Mouse (Mus musculus) hindbrain, postnatal 0 days (tissue): Measurements from ENCODE around the gene Lifr. TPM values are rescaled to one million over a fixed set of nuclear protein-coding genes. Genes with fewer than 3 reads are reported as not detected.
A peak's percentile ranks its signal among the peaks of the same experiment; 100 is the strongest.

Source experiments
- ATAC-seq: fragments of 200-750 bp; cut with Nextera tagmentation; 2 replicates; pipeline ENCODE4 v1.8.0; 2017; ENCODE audit warnings: mild to moderate bottlenecking, moderate TSS enrichment, moderate library complexity
- DNase-seq: peaks from one replicate; pipeline ENCODE4 v3.0.0-alpha.2; 2015; ENCODE audit warnings: low spot score
- H3K27ac ChIP-seq: fragments of 300-500 bp; sonication (generic); 2 replicates; pipeline ENCODE4 v1.5.1; 2014; ENCODE audit warnings: mild to moderate bottlenecking
- H3K27me3 ChIP-seq: fragments of 300-500 bp; sonication (generic); 2 replicates; pipeline ENCODE4 v1.6.1; 2014; ENCODE audit warnings: low read length, mixed read lengths; ENCODE audit not compliant: insufficient read depth
- H3K36me3 ChIP-seq: fragments of 300-500 bp; sonication (generic); 2 replicates; pipeline ENCODE4 v1.6.1; 2014; ENCODE audit warnings: low read length, mixed read lengths; ENCODE audit not compliant: insufficient read depth
- H3K4me1 ChIP-seq: fragments of 300-500 bp; sonication (generic); 2 replicates; pipeline ENCODE4 v1.6.1; 2014; ENCODE audit warnings: antibody characterized with exemption, low read length, mixed read lengths; ENCODE audit not compliant: insufficient read depth
- H3K4me2 ChIP-seq: fragments of 300-500 bp; sonication (generic); 2 replicates; pipeline ENCODE4 v1.6.1; 2014; ENCODE audit warnings: low read depth, mild to moderate bottlenecking, low read length, moderate library complexity, mixed read lengths
- H3K4me3 ChIP-seq: fragments of 300-500 bp; sonication (generic); 2 replicates; pipeline ENCODE4 v1.5.1; 2014; ENCODE audit warnings: low read length
- H3K9ac ChIP-seq: fragments of 300-500 bp; sonication (generic); replicated peaks from 2 replicates; pipeline ENCODE4 v1.6.1; 2014; ENCODE audit warnings: mild to moderate bottlenecking, low read length, moderate library complexity, mixed read lengths
- H3K9me3 ChIP-seq: fragments of 300-500 bp; sonication (generic); 2 replicates; pipeline ENCODE4 v1.6.1; 2016; ENCODE audit warnings: low read length, mixed read lengths
- CTCF ChIP-seq: IDR thresholded peaks from 2 replicates; pipeline ENCODE4 v1.5.1; 2016; ENCODE audit warnings: antibody characterized with exemption, control low read depth, low read depth
- WGBS: fragments of 180-500 bp; shearing (Covaris S2); extraction: QIAGEN DNeasy Blood & Tissue Kit; methylation state at CpG from one replicate; pipeline ENCODE4 v1.1.7; 2014; 5-methylcytosine and 5-hydroxymethylcytosine counted together
- polyA plus RNA-seq: library from polyadenylated mRNA; unstranded; fragments of >200 nt; fragmentation: Nextera tagmentation; extraction: Ambion mirVana; gene quantifications from 2 replicates; pipeline ENCODE4 v1.2.1, GENCODE M21; 2015
- total RNA-seq: library from RNA; depleted of rRNA; stranded (reverse); fragments of >200 nt; gene quantifications from 2 replicates; pipeline ENCODE4 v1.2.3, GENCODE M21; 2014

Gene Lifr
- total and polyA plus RNA-seq, 2 experiments from 2014 or later: 19.6 to 38.4 TPM

DNA sequence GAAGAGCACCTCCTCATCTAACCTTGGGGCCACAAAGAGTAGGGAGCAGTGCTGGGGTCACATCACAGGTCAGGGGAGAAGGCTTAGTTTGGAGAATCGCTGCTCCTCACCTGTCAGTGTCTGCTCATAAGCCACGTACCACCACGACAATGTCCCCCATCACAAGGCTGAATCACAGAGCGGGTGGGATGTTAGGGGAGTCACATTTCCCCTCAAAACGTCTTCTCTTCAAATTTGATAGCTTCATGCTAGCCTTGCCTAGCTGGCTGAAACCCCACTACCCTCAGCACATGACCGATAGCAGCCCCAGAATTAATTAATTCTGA, 126.8 kb downstream of the Lifr start:
- Histone ChIP-seq H3K9me3 (no peaks in the 10 kb centered on the region), H3K4me1 (no peaks in the 10 kb centered on the region), H3K27ac (no peak overlapping the region), H3K9ac (no peak overlapping the region), H3K4me2 (no peak overlapping the region), H3K4me3 (no peak overlapping the region), H3K36me3 (no peaks in the 10 kb centered on the region), H3K27me3 (no peaks in the 10 kb centered on the region)
- WGBS: 85% methylated on average over 6 of the region's 6 CpGs
- ATAC-seq: no peak
- DNase-seq: no peak
- no peak for TF ChIP-seq CTCF

DNA sequence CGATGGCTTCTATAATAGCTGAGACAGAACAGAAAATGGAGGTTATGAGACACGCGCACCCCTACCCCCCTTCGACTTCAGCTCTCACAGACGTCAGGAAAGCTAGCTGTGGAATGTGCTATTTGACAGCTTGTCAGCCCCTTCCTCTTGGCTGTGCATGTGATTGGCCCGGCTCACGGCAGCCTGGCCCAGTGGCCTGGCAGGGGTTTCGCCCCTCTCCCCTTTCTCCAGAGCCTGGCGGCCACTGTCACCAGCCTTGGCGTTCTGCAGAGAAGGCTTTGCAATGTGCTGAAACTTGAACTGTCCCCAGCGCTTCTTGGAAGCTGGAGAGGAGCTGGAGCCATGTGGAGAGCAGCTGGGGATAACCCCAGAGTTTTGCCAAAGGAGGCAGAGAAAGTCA, 132.4 kb downstream of the Lifr start:
- 37% methylated on average over 11 of the region's 11 CpGs for WGBS
- peak; percentile 47 for DNase-seq

DNA sequence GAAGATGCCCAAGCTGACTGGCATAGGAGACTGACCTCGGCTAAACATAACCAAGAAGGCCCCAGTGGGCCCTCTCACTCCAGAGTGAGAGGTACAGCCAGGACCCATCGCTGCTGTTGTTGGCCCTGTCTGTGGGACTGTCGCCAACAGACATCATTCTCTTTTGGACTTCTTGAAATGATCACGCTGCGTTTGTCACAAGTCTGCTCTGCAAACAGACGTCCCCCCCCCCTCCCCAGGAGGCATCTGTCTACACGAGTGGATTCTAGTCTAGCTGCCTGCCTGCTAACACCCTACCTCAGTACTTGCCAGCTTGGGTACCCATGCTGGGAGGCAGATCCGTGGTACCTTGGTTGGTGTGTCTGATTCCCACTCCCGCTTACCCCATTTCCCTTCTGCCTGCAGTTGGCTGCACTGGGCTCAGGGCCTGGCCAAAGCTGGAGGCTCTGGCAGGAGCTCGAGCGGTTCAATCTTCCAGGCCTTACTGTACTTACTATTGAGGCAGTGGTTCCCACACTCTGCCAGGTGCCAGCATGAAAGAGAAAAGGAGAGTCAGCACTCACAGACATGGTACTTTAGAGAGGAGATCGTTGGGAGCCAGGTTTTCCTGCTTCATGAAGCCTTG, 133.8 kb downstream of the Lifr start:
- H3K9me3 ChIP-seq: no peaks in the 10 kb centered on the region
- DNase-seq: peak; percentile 56
- no peak overlapping the region for H3K9ac ChIP-seq
- peak; percentile 57 for ATAC-seq
- 48% methylated on average over 12 of the region's 12 CpGs for WGBS
- no peaks in the 10 kb centered on the region for H3K27me3 ChIP-seq
- no peak for TF ChIP-seq CTCF
- H3K4me3 ChIP-seq: no peak overlapping the region
- H3K27ac ChIP-seq: no peak overlapping the region
- peaks cover 6% of the 10 kb centered on the region; the same call in 1 of the 2 replicates for H3K4me1 ChIP-seq
- no peaks in the 10 kb centered on the region for H3K36me3 ChIP-seq
- H3K4me2 ChIP-seq: no peak overlapping the region

More for the DNA sequence above, 132.4 kb downstream of the Lifr start:
- no peak for TF ChIP-seq CTCF
- no peak overlapping the region for H3K27ac ChIP-seq
- H3K4me3 ChIP-seq: no peak overlapping the region
- H3K4me1 ChIP-seq: peaks cover 6% of the 10 kb centered on the region; the same call in 1 of the 2 replicates
- H3K9ac ChIP-seq: no peak overlapping the region
- H3K4me2 ChIP-seq: no peak overlapping the region
- H3K36me3 ChIP-seq: no peaks in the 10 kb centered on the region
- H3K27me3 ChIP-seq: no peaks in the 10 kb centered on the region
- peak; percentile 61 for ATAC-seq
- no peaks in the 10 kb centered on the region for H3K9me3 ChIP-seq

DNA sequence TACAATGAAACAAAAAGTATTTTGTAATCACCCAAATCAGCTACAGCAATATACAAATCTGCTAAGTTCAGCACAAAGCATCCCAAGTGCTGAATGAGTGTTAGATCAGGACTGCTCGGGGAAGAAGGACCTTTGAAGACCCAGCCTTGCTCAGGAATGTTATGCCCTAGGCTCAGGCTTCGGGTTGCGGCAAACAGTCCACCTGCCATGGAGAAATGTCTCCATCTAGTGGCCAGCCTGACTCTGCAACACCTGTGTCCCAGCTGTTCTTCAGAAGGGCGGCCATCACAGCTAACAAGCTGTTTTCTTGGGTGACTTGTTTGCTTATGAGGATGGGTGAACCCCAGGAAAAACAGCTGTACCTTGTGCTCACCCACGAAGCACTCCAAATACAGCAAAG, 135.8 kb downstream of the Lifr start:
- Histone ChIP-seq H3K36me3 (no peaks in the 10 kb centered on the region), H3K4me3 (no peak overlapping the region), H3K9me3 (no peaks in the 10 kb centered on the region), H3K4me1 (peaks cover 6% of the 10 kb centered on the region; the same call in 1 of the 2 replicates), H3K27me3 (no peaks in the 10 kb centered on the region), H3K9ac (no peak overlapping the region), H3K4me2 (no peak overlapping the region), H3K27ac (no peak overlapping the region)
- 4% methylated on average over 5 of the region's 5 CpGs for WGBS
- peak; percentile 84 for ATAC-seq
- peak; percentile 100 for TF ChIP-seq CTCF
- peak; percentile 93 for DNase-seq

DNA sequence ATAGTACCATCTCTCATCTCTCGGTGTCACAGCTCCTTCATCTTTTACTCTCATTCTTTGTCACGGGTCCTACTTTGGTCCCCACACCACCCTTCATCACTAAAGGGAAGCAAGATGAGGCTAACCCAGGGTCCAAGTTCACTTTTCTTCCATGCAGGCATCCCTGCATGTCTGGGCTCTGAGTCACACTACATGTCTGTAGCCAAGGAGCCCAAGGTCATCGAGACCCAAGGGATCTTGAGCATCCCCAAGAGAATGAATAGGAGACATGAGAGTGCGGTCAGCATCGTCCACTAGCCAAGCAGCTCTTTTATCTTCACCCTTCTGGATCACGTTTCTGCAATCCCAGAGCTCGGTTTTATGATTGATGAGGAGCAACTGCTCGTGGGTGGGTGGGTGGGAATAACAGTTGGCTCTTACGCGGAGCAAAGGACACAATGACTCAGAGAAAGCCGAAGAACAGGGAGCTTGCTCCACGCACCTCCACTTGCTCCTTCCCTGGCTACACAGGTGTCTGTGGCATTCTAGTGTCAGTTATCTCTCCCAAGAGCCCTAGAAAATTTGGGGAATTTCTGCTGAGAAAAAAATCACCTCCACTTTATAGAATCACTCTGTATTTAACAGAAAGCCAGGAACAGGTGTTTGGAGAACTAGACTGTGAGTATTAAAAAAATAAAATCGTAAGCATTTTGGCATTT, 143.1 kb downstream of the Lifr start:
- Histone ChIP-seq H3K36me3 (no peaks in the 10 kb centered on the region), H3K27me3 (no peaks in the 10 kb centered on the region), H3K4me3 (no peak overlapping the region), H3K9ac (no peak overlapping the region), H3K4me2 (no peak overlapping the region), H3K4me1 (no peaks in the 10 kb centered on the region), H3K27ac (no peak overlapping the region), H3K9me3 (no peaks in the 10 kb centered on the region)
- ATAC-seq (no peak), DNase-seq (no peak)
- WGBS: 84% methylated on average over 13 of the region's 13 CpGs
- TF ChIP-seq CTCF: no peak

DNA sequence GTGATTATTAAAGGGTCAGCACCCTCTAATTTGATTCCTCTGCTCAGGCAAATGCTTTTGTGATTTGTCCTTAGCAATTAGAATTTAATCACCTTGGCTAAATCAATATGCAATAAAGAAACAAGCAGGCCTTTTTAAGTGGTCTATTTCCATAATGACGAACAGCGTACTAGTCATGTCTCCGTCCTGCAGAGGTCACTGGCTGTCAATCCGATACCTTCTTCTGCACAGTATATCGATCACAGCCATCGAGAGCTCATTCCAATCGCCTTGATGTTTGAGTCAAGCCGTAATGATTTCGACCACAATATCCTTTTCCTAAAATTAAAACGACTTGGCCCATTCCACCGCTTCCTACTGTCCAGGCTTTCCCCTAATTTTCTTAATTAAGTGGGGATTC, 149.5 kb downstream of the Lifr start:
- TF ChIP-seq CTCF: no peak
- Histone ChIP-seq H3K4me2 (no peak overlapping the region), H3K4me1 (no peaks in the 10 kb centered on the region), H3K9ac (no peak overlapping the region), H3K27me3 (no peaks in the 10 kb centered on the region), H3K9me3 (no peaks in the 10 kb centered on the region), H3K36me3 (no peaks in the 10 kb centered on the region), H3K4me3 (no peak overlapping the region), H3K27ac (no peak overlapping the region)
- no peak for ATAC-seq
- 85% methylated on average over 11 of the region's 11 CpGs for WGBS
- DNase-seq: no peak

DNA sequence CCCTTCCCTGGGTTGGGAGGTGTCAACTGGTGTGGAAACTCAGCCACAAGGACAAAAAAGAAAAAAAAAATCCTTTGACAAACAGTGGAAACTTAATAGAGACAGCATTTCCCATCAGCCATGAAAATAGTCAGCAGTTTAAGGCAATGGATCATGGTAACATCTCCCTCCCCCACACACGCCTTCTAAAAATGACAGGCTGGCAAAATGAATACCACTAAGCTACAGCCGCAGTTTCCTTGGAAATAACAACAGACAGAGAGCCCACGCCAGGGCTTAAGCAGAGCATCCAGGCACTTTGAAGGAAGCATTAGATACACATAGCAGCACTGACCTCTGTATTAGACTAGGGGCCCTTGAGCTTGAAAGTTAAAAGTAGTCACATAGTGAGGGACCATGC, 150.5 kb downstream of the Lifr start:
- Histone ChIP-seq H3K36me3 (no peaks in the 10 kb centered on the region), H3K27me3 (no peaks in the 10 kb centered on the region), H3K4me3 (no peak overlapping the region), H3K27ac (no peak overlapping the region), H3K9me3 (no peaks in the 10 kb centered on the region), H3K4me1 (no peaks in the 10 kb centered on the region), H3K9ac (no peak overlapping the region), H3K4me2 (no peak overlapping the region)
- 44% methylated on average over 3 of the region's 3 CpGs for WGBS
- TF ChIP-seq CTCF: no peak
- ATAC-seq: no peak
- no peak for DNase-seq
